In the genomic region with DNA sequence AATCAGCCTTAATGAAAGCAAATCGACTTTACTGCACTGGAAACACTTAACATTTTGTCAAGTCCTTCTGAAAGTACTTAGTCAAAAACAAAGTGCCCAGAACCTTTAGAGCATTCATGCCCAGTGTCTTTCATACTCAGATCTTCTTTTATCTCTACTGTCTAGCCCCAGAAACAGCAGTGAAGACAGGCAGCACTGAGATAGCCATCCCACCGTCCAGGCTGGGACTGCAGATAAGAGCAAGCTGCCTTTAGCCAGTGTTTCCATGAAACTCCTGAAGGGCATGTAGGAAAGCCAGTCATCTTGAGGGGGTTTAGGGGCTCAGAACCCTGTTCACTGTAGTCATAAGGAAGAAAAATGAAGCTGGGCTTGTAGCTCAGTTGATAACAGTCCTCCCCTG, we compare ENCODE assay signal across 28 mouse cellular contexts. TPM values are rescaled to one million over a fixed set of nuclear protein-coding genes. Genes with fewer than 3 reads are reported as not detected.
DNase-seq lines count a peak whose midpoint lies in the region; ATAC-seq and TF ChIP-seq lines count a peak whose summit lies in the region.
"Had no signal": no experiment of that assay in that cellular context is flagged by ENCODE, and none has a peak within 500 bp of the region (broad histone marks: within the 10 kb centered on the region; RNA-seq: fewer than 3 reads in every experiment).

No protein-coding gene starts in this region.

- 44% methylated on average over 2 of the region's 2 CpGs for WGBS in liver, postnatal 0 days (ENCODE audit: insufficient replicate concordance)
- WGBS in liver, embryonic 13.5 days (ENCODE audit: insufficient replicate concordance), result 18% methylated on average over 2 of the region's 2 CpGs

- ATAC-seq in liver, postnatal 0 days, result no peak
- peak; percentile 86 for ATAC-seq in liver, embryonic 13.5 days (ENCODE audit: low read depth)
- 0 out of 2 replicates have a peak, but pooled peaks have one; percentile 10 for ATAC-seq in megakaryocyte progenitor cell, adult 5-6 weeks (replicated peaks; ENCODE audit: poor library complexity)
- ATAC-seq: CD4-positive, CD25-positive, alpha-beta regulatory T cell, adult 4 months; forebrain, embryonic 16.5 days had no signal

- peak; percentile 67 for DNase-seq in liver
- DNase-seq in liver, postnatal 0 days, result no peak
- DNase-seq in liver, embryonic 13.5 days, result peak; percentile 65
- DNase-seq in left cerebral cortex, adult 8-10 months (ENCODE audit: low spot score in 2 of 2), result no peak
- no peak for DNase-seq in lung, postnatal 25 days (ENCODE audit: low spot score)
- DNase-seq in cerebellum, adult 9-11 months, result no peak
- DNase-seq: adrenal gland, postnatal 10 days; B cell, adult 2 months; cerebellum, adult 18-20 months; cerebellum, postnatal 10 days; embryo, embryonic 11 days; gastrocnemius, postnatal 10 days; heart, adult 18-20 months; heart, postnatal 10 days had no signal

- H3K9ac ChIP-seq in liver, postnatal 0 days (replicated peaks), result no peak overlapping the region
- H3K9ac ChIP-seq in liver, embryonic 13.5 days, result no peak overlapping the region
- H3K9ac ChIP-seq: embryonic facial prominence, embryonic 15.5 days; forebrain, embryonic 12.5 days; hindbrain, embryonic 14.5 days had no signal

- no peaks in the 10 kb centered on the region for H3K4me1 ChIP-seq in liver, postnatal 0 days (ENCODE audit: insufficient read depth)
- peaks cover 59% of the 10 kb centered on the region for H3K4me1 ChIP-seq in liver, embryonic 13.5 days (replicated peaks)
- H3K4me1 ChIP-seq: embryonic facial prominence, embryonic 15.5 days; forebrain, embryonic 12.5 days; heart, embryonic 10.5 days had no signal

- no peak overlapping the region for H3K4me3 ChIP-seq in liver, postnatal 0 days (ENCODE audit: low read depth, low read length)
- no peak overlapping the region for H3K4me3 ChIP-seq in liver, embryonic 13.5 days (replicated peaks)
- H3K4me3 ChIP-seq: embryonic facial prominence, embryonic 15.5 days; erythroblast, embryonic 14.5 days; forebrain, embryonic 12.5 days; heart, embryonic 10.5 days had no signal

- no peak overlapping the region for H3K27ac ChIP-seq in liver, postnatal 0 days (ENCODE audit: low read depth)
- 0 out of 2 replicates have a peak overlapping the region, but pooled peaks have one; percentile 25 for H3K27ac ChIP-seq in liver, embryonic 13.5 days
- H3K27ac ChIP-seq: embryonic facial prominence, embryonic 15.5 days; forebrain, embryonic 12.5 days; heart, embryonic 10.5 days; hindbrain, embryonic 14.5 days had no signal

- no peaks in the 10 kb centered on the region for H3K36me3 ChIP-seq in liver, postnatal 0 days (replicated peaks; ENCODE audit: insufficient read depth, low read length)
- no peaks in the 10 kb centered on the region for H3K36me3 ChIP-seq in liver, embryonic 13.5 days
- H3K36me3 ChIP-seq: embryonic facial prominence, embryonic 15.5 days; forebrain, embryonic 12.5 days; G1E; heart, embryonic 10.5 days had no signal

- no peak overlapping the region for H3K4me2 ChIP-seq in liver, postnatal 0 days (ENCODE audit: low read depth, low read length)
- peak overlapping the region; percentile 37 for H3K4me2 ChIP-seq in liver, embryonic 13.5 days
- H3K4me2 ChIP-seq: embryonic facial prominence, embryonic 15.5 days; forebrain, embryonic 12.5 days; hindbrain, embryonic 14.5 days had no signal

- no peak for TF ChIP-seq CTCF in liver, postnatal 0 days (IDR thresholded peaks at IDR 0.05; ENCODE audit: low read depth)

- H3K27me3 ChIP-seq in liver, postnatal 0 days (ENCODE audit: insufficient read depth, low read length), result no peaks in the 10 kb centered on the region
- H3K27me3 ChIP-seq in liver, embryonic 13.5 days, result no peaks in the 10 kb centered on the region
- H3K27me3 ChIP-seq: embryonic facial prominence, embryonic 15.5 days had no signal

- no peak for TF ChIP-seq EP300 in liver, postnatal 0 days (IDR thresholded peaks at IDR 0.05; ENCODE audit: low read depth)

- H3K9me3 ChIP-seq in liver, postnatal 0 days (ENCODE audit: low read length), result no peaks in the 10 kb centered on the region
- H3K9me3 ChIP-seq in liver, embryonic 13.5 days (replicated peaks), result no peaks in the 10 kb centered on the region
- H3K9me3 ChIP-seq: embryonic facial prominence, embryonic 15.5 days; forebrain, embryonic 12.5 days; G1E; heart, embryonic 10.5 days had no signal

RNA-seq across cellular contexts. Expression of a gene that starts 14.7 kb away (rescaled TPM):
- 0.02 TPM in 1 of 2 replicates, not detected in the other for polyA plus RNA-seq in liver, postnatal 0 days (2015; fragmentation: Nextera tagmentation; extraction: Ambion mirVana)
- not detected in 2 replicates for polyA plus RNA-seq in liver, embryonic 13.5 days (2015; fragmentation: Nextera tagmentation; extraction: Ambion mirVana)
- not detected in 2 replicates for total RNA-seq in megakaryocyte progenitor cell, adult 5-6 weeks (2015)
- not detected in 2 replicates for total RNA-seq in megakaryocyte progenitor cell, adult 5-6 weeks (2017)
- not detected for total RNA-seq in left cerebral cortex, adult 8-10 months (2022)
- total RNA-seq: common myeloid progenitor, adult 5-6 weeks; hematopoietic stem cell, adult 5-6 weeks had no signal
- polyA plus RNA-seq: brain, embryonic 14.5 days; CD4-positive, CD25-positive, alpha-beta regulatory T cell, adult 4 months; embryonic facial prominence, embryonic 11.5 days; erythroblast, embryonic 14.5 days; forebrain, embryonic 12.5 days; forebrain, embryonic 16.5 days; G1E; heart, embryonic 10.5 days; heart, embryonic 14.5 days; hindbrain, embryonic 14.5 days had no signal

RNA-seq across cellular contexts. Expression of a gene that starts 51.9 kb away (rescaled TPM):
- polyA plus RNA-seq in liver, postnatal 0 days (2015; fragmentation: Nextera tagmentation; extraction: Ambion mirVana), result 4.0 and 5.7 TPM in 2 replicates
- 7.9 and 8.0 TPM in 2 replicates for polyA plus RNA-seq in liver, embryonic 13.5 days (2015; fragmentation: Nextera tagmentation; extraction: Ambion mirVana)
- total RNA-seq in megakaryocyte progenitor cell, adult 5-6 weeks (2015), result 12.9 and 19.2 TPM in 2 replicates
- 8.0 and 13.1 TPM in 2 replicates for total RNA-seq in megakaryocyte progenitor cell, adult 5-6 weeks (2017)
- 10 to 100 TPM; 26.5 to 30.1 (median 28.0) TPM for total RNA-seq in left cerebral cortex, adult 8-10 months (2022)
- polyA plus RNA-seq: G1E had no signal

Comparison
In these comparisons a context has a peak if more than half of its experiments do, and no peak if none do; other contexts are left out.
1. DNase-seq: peak in liver (single experiment) and liver, embryonic 13.5 days (single experiment); none in liver, postnatal 0 days (single experiment), left cerebral cortex, adult 8-10 months (0 of 2), lung, postnatal 25 days (single experiment) and cerebellum, adult 9-11 months (single experiment).